Mouse (Mus musculus): ENCODE results near the gene Hipk2. TPM values are rescaled to one million over a fixed set of nuclear protein-coding genes. Genes with fewer than 3 reads are reported as not detected.

The Hipk2 gene
- polyA plus RNA-seq, 1 experiment from 2014 or later: 37.5 TPM

GRCm38 (mm10) chr6:38816216-38816615, 59.7 kb downstream of the Hipk2 start:
- no peak for ATAC-seq (ENCODE audit: low FRiP score)
- no peak overlapping the region for H3K27ac ChIP-seq
- no peaks in the 10 kb centered on the region for H3K4me1 ChIP-seq
- H3K4me3 ChIP-seq: no peak overlapping the region
- no peak overlapping the region for H3K4me2 ChIP-seq (replicated peaks)
- H3K36me3 ChIP-seq: peaks cover 35% of the 10 kb centered on the region
- no peak overlapping the region for H3K9ac ChIP-seq
- 86% methylated on average over 1 of the region's 1 CpGs for WGBS
- H3K9me3 ChIP-seq (replicated peaks): no peaks in the 10 kb centered on the region
- H3K27me3 ChIP-seq: no peaks in the 10 kb centered on the region

DNA sequence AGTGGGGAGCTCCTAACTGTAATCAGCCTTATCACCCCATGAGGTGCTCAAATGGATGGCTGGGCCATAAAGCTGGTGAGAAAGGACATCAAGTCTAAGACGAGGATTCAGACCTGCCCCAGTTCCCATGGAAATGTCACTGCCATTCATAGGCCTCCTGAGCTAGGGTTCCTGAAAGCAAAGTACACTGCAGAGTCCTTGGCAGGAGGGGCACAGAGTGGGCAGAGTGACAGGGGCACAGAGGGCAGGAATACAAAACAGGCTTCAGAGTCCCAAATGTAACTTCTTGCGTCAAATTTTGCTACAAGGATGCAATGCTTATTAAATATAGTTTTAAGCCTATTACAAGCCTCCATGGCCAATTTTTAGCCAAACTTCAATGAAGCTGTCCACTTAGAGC, 60.4 kb downstream of the Hipk2 start:
- ATAC-seq (ENCODE audit: low FRiP score): no peak
- H3K27me3 ChIP-seq: no peaks in the 10 kb centered on the region
- H3K9me3 ChIP-seq (replicated peaks): no peaks in the 10 kb centered on the region
- H3K4me3 ChIP-seq: no peak overlapping the region
- no peaks in the 10 kb centered on the region for H3K4me1 ChIP-seq
- H3K27ac ChIP-seq: no peak overlapping the region
- H3K4me2 ChIP-seq (replicated peaks): no peak overlapping the region
- WGBS: 78% methylated on average over 2 of the region's 2 CpGs
- H3K36me3 ChIP-seq: peaks cover 39% of the 10 kb centered on the region
- no peak overlapping the region for H3K9ac ChIP-seq

GRCm38 (mm10) chr6:38814690-38815089, 61.3 kb downstream of the Hipk2 start:
- Histone ChIP-seq H3K27ac (no peak overlapping the region), H3K27me3 (no peaks in the 10 kb centered on the region), H3K4me2 (replicated peaks) (no peak overlapping the region), H3K4me1 (no peaks in the 10 kb centered on the region), H3K36me3 (peaks cover 39% of the 10 kb centered on the region), H3K4me3 (no peak overlapping the region), H3K9me3 (replicated peaks) (no peaks in the 10 kb centered on the region), H3K9ac (no peak overlapping the region)
- 95% methylated on average over 2 of the region's 2 CpGs for WGBS
- ATAC-seq (ENCODE audit: low FRiP score): no peak

- no peak for ATAC-seq (ENCODE audit: low FRiP score)
- 86% methylated on average over 4 of the region's 4 CpGs for WGBS
- no peak overlapping the region for H3K4me2 ChIP-seq (replicated peaks)
- H3K4me3 ChIP-seq: no peak overlapping the region
- H3K9me3 ChIP-seq (replicated peaks): no peaks in the 10 kb centered on the region
- peaks cover 17% of the 10 kb centered on the region for H3K36me3 ChIP-seq
- H3K9ac ChIP-seq: no peak overlapping the region
- H3K4me1 ChIP-seq: no peaks in the 10 kb centered on the region
- no peaks in the 10 kb centered on the region for H3K27me3 ChIP-seq
- H3K27ac ChIP-seq: no peak overlapping the region
These were observed 64.4 kb downstream of the Hipk2 start for GRCm38 (mm10) chr6:38811459-38812145.

DNA sequence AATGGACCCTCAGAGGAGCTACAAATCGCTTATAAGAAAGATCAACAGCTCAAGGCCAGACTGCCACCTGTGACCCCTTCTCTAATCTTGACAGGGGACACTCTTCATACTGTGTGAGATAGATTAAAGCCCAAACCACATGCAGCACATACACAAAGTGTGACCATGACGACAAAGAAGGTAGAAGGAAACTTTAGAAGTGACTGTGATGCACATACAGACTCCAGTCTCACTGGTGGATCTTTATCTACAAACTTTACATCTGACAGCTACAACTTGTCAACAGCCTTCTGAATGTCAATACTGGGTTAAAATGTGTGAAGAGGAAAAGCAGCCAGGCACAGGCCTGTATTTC, 65.9 kb downstream of the Hipk2 start:
- H3K27ac ChIP-seq: no peak overlapping the region
- WGBS: 68% methylated on average over 2 of the region's 2 CpGs
- H3K36me3 ChIP-seq: peaks cover 15% of the 10 kb centered on the region; the same call in 1 of the 2 replicates

GRCm38 (mm10) chr6:38809396-38810120, 66.4 kb downstream of the Hipk2 start:
- Histone ChIP-seq H3K4me1 (no peaks in the 10 kb centered on the region), H3K4me3 (no peak overlapping the region), H3K27me3 (no peaks in the 10 kb centered on the region), H3K4me2 (replicated peaks) (no peak overlapping the region), H3K36me3 (peaks cover 16% of the 10 kb centered on the region), H3K9me3 (replicated peaks) (0 out of 2 replicates have a peak, but pooled peaks cover under 1% of the 10 kb centered on the region), H3K27ac (no peak overlapping the region), H3K9ac (no peak overlapping the region)
- WGBS: 73% methylated on average over 10 of the region's 10 CpGs
- ATAC-seq (ENCODE audit: low FRiP score): no peak

More for the DNA sequence above, 65.9 kb downstream of the Hipk2 start:
- no peak overlapping the region for H3K9ac ChIP-seq
- H3K4me2 ChIP-seq (replicated peaks): no peak overlapping the region
- H3K9me3 ChIP-seq (replicated peaks): no peaks in the 10 kb centered on the region
- no peaks in the 10 kb centered on the region for H3K27me3 ChIP-seq
- H3K4me1 ChIP-seq: no peaks in the 10 kb centered on the region
- H3K4me3 ChIP-seq: no peak overlapping the region
- ATAC-seq (ENCODE audit: low FRiP score): no peak

GRCm38 (mm10) chr6:38808317-38808716, 67.6 kb downstream of the Hipk2 start:
- no peaks in the 10 kb centered on the region for H3K27me3 ChIP-seq
- 0 out of 2 replicates have a peak, but pooled peaks cover 3% of the 10 kb centered on the region for H3K9me3 ChIP-seq (replicated peaks)
- H3K4me1 ChIP-seq: peaks cover 7% of the 10 kb centered on the region; the same call in 1 of the 2 replicates
- no peak overlapping the region for H3K9ac ChIP-seq
- H3K4me3 ChIP-seq: no peak overlapping the region
- peaks cover 16% of the 10 kb centered on the region for H3K36me3 ChIP-seq
- no peak overlapping the region for H3K27ac ChIP-seq
- whole genome bisulfite sequencing: 94% methylated on average over 4 of the region's 4 CpGs
- no peak overlapping the region for H3K4me2 ChIP-seq (replicated peaks)
- ATAC-seq (ENCODE audit: low FRiP score): no peak

GRCm38 (mm10) chr6:38806963-38807445, 69.0 kb downstream of the Hipk2 start:
- Histone ChIP-seq H3K4me1 (peaks cover 17% of the 10 kb centered on the region), H3K9me3 (replicated peaks) (0 out of 2 replicates have a peak, but pooled peaks cover 3% of the 10 kb centered on the region), H3K4me2 (replicated peaks) (no peak overlapping the region), H3K27me3 (no peaks in the 10 kb centered on the region), H3K36me3 (peaks cover 16% of the 10 kb centered on the region), H3K27ac (no peak overlapping the region), H3K9ac (no peak overlapping the region), H3K4me3 (no peak overlapping the region)
- ATAC-seq (ENCODE audit: low FRiP score): no peak
- 88% methylated on average over 4 of the region's 4 CpGs for WGBS

GRCm38 (mm10) chr6:38805612-38806011, 70.4 kb downstream of the Hipk2 start:
- WGBS: 85% methylated on average over 2 of the region's 2 CpGs

DNA sequence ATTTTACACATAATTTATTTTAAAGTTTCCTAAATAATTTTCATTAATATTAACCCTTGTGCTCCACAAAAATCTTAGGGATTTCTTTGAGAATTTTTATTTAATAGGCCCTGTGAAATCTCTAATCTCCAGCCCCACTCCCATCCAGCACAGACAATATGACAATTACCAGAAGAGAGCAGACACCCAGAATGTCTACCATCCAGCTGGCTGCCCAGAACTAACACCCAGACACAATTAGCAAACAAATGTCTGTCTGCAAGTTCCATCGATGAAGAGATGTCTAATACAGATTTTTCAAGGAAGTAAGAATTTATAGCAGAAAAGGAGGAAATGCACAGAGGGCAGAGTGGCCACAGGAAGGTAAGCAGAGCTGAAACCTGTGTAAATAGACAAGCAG, 74.7 kb downstream of the Hipk2 start:
- H3K36me3 ChIP-seq: peaks cover 7% of the 10 kb centered on the region; the same call in 1 of the 2 replicates
- H3K4me1 ChIP-seq: peaks cover 20% of the 10 kb centered on the region
- no peak for ATAC-seq (ENCODE audit: low FRiP score)
- no peak overlapping the region for H3K4me3 ChIP-seq
- no peak overlapping the region for H3K4me2 ChIP-seq (replicated peaks)
- H3K9me3 ChIP-seq (replicated peaks): 0 out of 2 replicates have a peak, but pooled peaks cover 3% of the 10 kb centered on the region
- WGBS: 83% methylated on average over 1 of the region's 1 CpGs
- H3K27me3 ChIP-seq: no peaks in the 10 kb centered on the region
- H3K27ac ChIP-seq: no peak overlapping the region
- H3K9ac ChIP-seq: no peak overlapping the region

More at GRCm38 (mm10) chr6:38805612-38806011, 70.4 kb downstream of the Hipk2 start:
- no peak overlapping the region for H3K27ac ChIP-seq
- peaks cover 19% of the 10 kb centered on the region for H3K4me1 ChIP-seq
- H3K4me2 ChIP-seq (replicated peaks): no peak overlapping the region
- H3K9ac ChIP-seq: no peak overlapping the region
- no peaks in the 10 kb centered on the region for H3K27me3 ChIP-seq
- H3K9me3 ChIP-seq (replicated peaks): 0 out of 2 replicates have a peak, but pooled peaks cover 3% of the 10 kb centered on the region
- peaks cover 10% of the 10 kb centered on the region; the same call in 1 of the 2 replicates for H3K36me3 ChIP-seq
- ATAC-seq (ENCODE audit: low FRiP score): no peak
- H3K4me3 ChIP-seq: no peak overlapping the region

GRCm38 (mm10) chr6:38797548-38797947, 78.4 kb downstream of the Hipk2 start:
- ATAC-seq (ENCODE audit: low FRiP score): no peak
- 85% methylated on average over 3 of the region's 3 CpGs for WGBS
- no peaks in the 10 kb centered on the region for H3K27me3 ChIP-seq
- no peak overlapping the region for H3K4me2 ChIP-seq (replicated peaks)
- no peak overlapping the region; the same call in 1 of the 2 replicates for H3K27ac ChIP-seq
- no peak overlapping the region for H3K4me3 ChIP-seq
- no peaks in the 10 kb centered on the region for H3K36me3 ChIP-seq
- no peak overlapping the region for H3K9ac ChIP-seq
- peaks cover 6% of the 10 kb centered on the region; the same call in 1 of the 2 replicates for H3K4me1 ChIP-seq
- H3K9me3 ChIP-seq (replicated peaks): no peaks in the 10 kb centered on the region

GRCm38 (mm10) chr6:38796993-38797392, 79.0 kb downstream of the Hipk2 start:
- Histone ChIP-seq H3K27ac (no peak overlapping the region), H3K4me2 (replicated peaks) (no peak overlapping the region), H3K27me3 (no peaks in the 10 kb centered on the region), H3K4me3 (no peak overlapping the region), H3K9me3 (replicated peaks) (no peaks in the 10 kb centered on the region), H3K9ac (no peak overlapping the region), H3K36me3 (no peaks in the 10 kb centered on the region), H3K4me1 (peaks cover 3% of the 10 kb centered on the region; the same call in 1 of the 2 replicates)
- no peak for ATAC-seq (ENCODE audit: low FRiP score)

Data from hindbrain, embryonic 12.5 days (tissue).